Mouse (Mus musculus) left cerebral cortex, adult 2 months (tissue): Measurements from ENCODE around the gene Nptn. TPM values are rescaled to one million over a fixed set of nuclear protein-coding genes. Genes with fewer than 3 reads are reported as not detected.

ENCODE experiments used
- DNase-seq, 2 experiments: peaks; one replicate each; pipeline ENCODE4 v3.0.0; 2021 to 2022; ENCODE audit warnings: low spot score in 2 of 2, mixed read lengths in 1 of 2; ENCODE audit errors: extremely low spot score in 1 of 2
- H3K27ac ChIP-seq: fragments of 200-600 bp; 2 replicates; pipeline ENCODE4 v1.8.1; 2022
- H3K4me3 ChIP-seq: fragments of 200-600 bp; 2 replicates; pipeline ENCODE4 v1.8.1; 2022
- CTCF ChIP-seq: fragments of 200-600 bp; IDR thresholded peaks from 2 replicates; pipeline ENCODE4 v1.8.1; 2022; ENCODE audit warnings: antibody characterized with exemption, mild to moderate bottlenecking, moderate library complexity
- intact Hi-C: fragments of 180-260 bp; cut with DNase I; formaldehyde crosslinking; loops from one replicate; pipeline ENCODE4 v1.15.1; 2025
- total RNA-seq, 2 experiments: library from RNA; stranded (reverse); gene quantifications; 2 replicates each; pipeline ENCODE4 v1.2.3; 2021

The Nptn gene
- total RNA-seq, 2 experiments from 2014 or later: 951 to 958 TPM

GRCm38 (mm10) chr9:58682106-58682505 is 100.1 kb downstream of the Nptn start:
- Histone ChIP-seq H3K27ac (no peak overlapping the region), H3K4me3 (no peak overlapping the region)
- no peak for DNase-seq
- TF ChIP-seq CTCF: no peak
- intact Hi-C loops: no loop called here

GRCm38 (mm10) chr9:58683372-58683771 is 101.3 kb downstream of the Nptn start:
- intact Hi-C loops: no loop called here

GRCm38 (mm10) chr9:58685290-58685689 is 103.2 kb downstream of the Nptn start:
- intact Hi-C loops: no loop called here
- H3K27ac ChIP-seq: no peak overlapping the region
- no peak overlapping the region for H3K4me3 ChIP-seq
- TF ChIP-seq CTCF: no peak
- DNase-seq: no peak

More at GRCm38 (mm10) chr9:58683372-58683771, 101.3 kb downstream of the Nptn start:
- no peak for DNase-seq
- no peak overlapping the region for H3K27ac ChIP-seq
- TF ChIP-seq CTCF: no peak
- no peak overlapping the region for H3K4me3 ChIP-seq

GRCm38 (mm10) chr9:58688076-58688475 is 106.0 kb downstream of the Nptn start:
- no peak for TF ChIP-seq CTCF
- H3K27ac ChIP-seq: no peak overlapping the region
- H3K4me3 ChIP-seq: no peak overlapping the region
- intact Hi-C loops: no loop called here
- no peak for DNase-seq

GRCm38 (mm10) chr9:58690701-58691100 is 108.7 kb downstream of the Nptn start:
- TF ChIP-seq CTCF: no peak
- no peak for DNase-seq
- intact Hi-C loops: no loop called here
- no peak overlapping the region for H3K4me3 ChIP-seq
- H3K27ac ChIP-seq: no peak overlapping the region

- Histone ChIP-seq H3K27ac (no peak overlapping the region), H3K4me3 (no peak overlapping the region)
- no peak for TF ChIP-seq CTCF
- intact Hi-C loops: no loop called here
- DNase-seq: no peak
Measured at GRCm38 (mm10) chr9:58691471-58691870, 109.4 kb downstream of the Nptn start.

GRCm38 (mm10) chr9:58698486-58698885 is 116.4 kb downstream of the Nptn start:
- no peak overlapping the region for H3K4me3 ChIP-seq
- TF ChIP-seq CTCF: no peak
- no peak overlapping the region for H3K27ac ChIP-seq
- DNase-seq: no peak
- intact Hi-C loops: no loop called here

GRCm38 (mm10) chr9:58701751-58702150 is 119.7 kb downstream of the Nptn start:
- TF ChIP-seq CTCF: no peak
- intact Hi-C loops: no loop called here
- Histone ChIP-seq H3K4me3 (no peak overlapping the region), H3K27ac (no peak overlapping the region)
- DNase-seq: no peak

GRCm38 (mm10) chr9:58703766-58704165 is 121.7 kb downstream of the Nptn start:
- H3K27ac ChIP-seq: no peak overlapping the region
- intact Hi-C loops: no loop called here
- no peak for DNase-seq
- no peak overlapping the region for H3K4me3 ChIP-seq
- no peak for TF ChIP-seq CTCF

GRCm38 (mm10) chr9:58706024-58706423 is 124.0 kb downstream of the Nptn start:
- intact Hi-C loops: no loop called here
- no peak for DNase-seq
- Histone ChIP-seq H3K27ac (no peak overlapping the region), H3K4me3 (no peak overlapping the region)
- no peak for TF ChIP-seq CTCF

Other genes starting within 250 kb of the Nptn start
- gene Tbc1d21, start 211.8 kb upstream of the Nptn start, total RNA-seq: not detected
- 100 to 1,000 TPM; 214 to 230 TPM for gene Insyn1, start 93.6 kb upstream of the Nptn start, total RNA-seq
- 1 to 10 TPM; 7.3 to 8.0 TPM for gene Cd276, start 26.8 kb upstream of the Nptn start, total RNA-seq
- gene Rec114, start 161.7 kb downstream of the Nptn start, total RNA-seq: under 1 TPM; 0.70 TPM
- 1 to 10 TPM; 6.6 to 7.8 TPM for gene Hcn4, start 241.2 kb downstream of the Nptn start, total RNA-seq